Mouse (Mus musculus) stomach, postnatal 0 days (tissue): ENCODE results near the gene Lipc.

Source experiments
- CTCF ChIP-seq: IDR thresholded peaks from 2 replicates; pipeline ENCODE4 v1.5.1; 2016; ENCODE audit warnings: antibody characterized with exemption, low read depth, mild to moderate bottlenecking, moderate library complexity
- EP300 ChIP-seq: optimal IDR thresholded peaks from 2 replicates; pipeline ENCODE3; 2016; ENCODE audit warnings: antibody characterized with exemption

DNA sequence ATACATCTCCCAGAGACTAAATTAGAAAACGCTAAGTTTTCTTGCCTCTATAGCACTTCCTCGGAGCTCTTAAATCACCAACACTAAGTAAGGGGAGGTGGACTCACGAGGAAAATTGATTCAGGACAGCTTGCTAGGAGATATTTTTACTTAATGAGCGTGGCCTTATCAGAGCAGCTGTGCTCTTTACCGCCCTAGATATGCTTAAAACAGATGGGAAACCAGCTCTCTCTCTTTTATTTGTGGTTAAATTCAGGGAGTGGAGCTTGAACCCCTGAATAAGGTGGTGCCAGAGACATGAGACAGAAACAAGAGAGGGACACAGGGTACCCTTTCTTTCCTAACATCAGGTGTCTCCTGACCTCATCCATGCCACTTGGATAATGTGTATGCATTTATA, 70.0 kb downstream of the Lipc start:
- TF ChIP-seq CTCF: no peak
- TF ChIP-seq EP300: no peak
